Mouse (Mus musculus): ENCODE data around the gene Bicc1. TPM values are rescaled to one million over a fixed set of nuclear protein-coding genes. Genes with fewer than 3 reads are reported as not detected.

Bicc1 gene
- polyA plus RNA-seq, 1 experiment from 2014 or later = 40.7 TPM

DNA sequence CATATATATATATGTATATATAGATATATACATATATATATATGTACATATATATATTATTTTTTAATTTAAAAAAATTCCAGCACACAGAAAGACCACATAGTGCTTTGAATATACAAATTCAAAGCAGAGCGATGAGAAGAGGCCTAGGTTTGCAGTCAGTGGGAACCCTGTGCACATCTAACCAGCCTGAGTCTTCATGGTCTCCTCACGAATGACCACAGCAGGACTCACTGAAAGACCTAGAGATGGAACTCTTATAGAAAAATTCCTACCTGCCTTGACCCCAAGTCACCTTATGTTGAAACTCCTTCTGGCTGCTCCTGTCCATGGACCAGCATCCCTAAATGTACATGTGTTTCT lies 165.4 kb downstream of the Bicc1 start:
- ATAC-seq (ENCODE audit: low FRiP score, low TSS enrichment) = no peak
- Histone ChIP-seq H3K36me3 (ENCODE audit: control insufficient read depth, insufficient read depth, low read length) (no peaks in the 10 kb centered on the region), H3K9ac (ENCODE audit: low read depth, low read length) (no peak overlapping the region), H3K27me3 (ENCODE audit: control insufficient read depth, insufficient read depth, low read length) (no peaks in the 10 kb centered on the region), H3K9me3 (ENCODE audit: control insufficient read depth, low read length) (no peaks in the 10 kb centered on the region), H3K4me1 (ENCODE audit: control insufficient read depth, insufficient read depth, low read length) (no peaks in the 10 kb centered on the region), H3K4me3 (ENCODE audit: low read length) (no peak overlapping the region), H3K27ac (ENCODE audit: low read depth, low read length) (no peak overlapping the region), H3K4me2 (replicated peaks; ENCODE audit: low read depth, low read length) (no peak overlapping the region)
- 92% methylated on average over 2 of the region's 2 CpGs for WGBS

DNA sequence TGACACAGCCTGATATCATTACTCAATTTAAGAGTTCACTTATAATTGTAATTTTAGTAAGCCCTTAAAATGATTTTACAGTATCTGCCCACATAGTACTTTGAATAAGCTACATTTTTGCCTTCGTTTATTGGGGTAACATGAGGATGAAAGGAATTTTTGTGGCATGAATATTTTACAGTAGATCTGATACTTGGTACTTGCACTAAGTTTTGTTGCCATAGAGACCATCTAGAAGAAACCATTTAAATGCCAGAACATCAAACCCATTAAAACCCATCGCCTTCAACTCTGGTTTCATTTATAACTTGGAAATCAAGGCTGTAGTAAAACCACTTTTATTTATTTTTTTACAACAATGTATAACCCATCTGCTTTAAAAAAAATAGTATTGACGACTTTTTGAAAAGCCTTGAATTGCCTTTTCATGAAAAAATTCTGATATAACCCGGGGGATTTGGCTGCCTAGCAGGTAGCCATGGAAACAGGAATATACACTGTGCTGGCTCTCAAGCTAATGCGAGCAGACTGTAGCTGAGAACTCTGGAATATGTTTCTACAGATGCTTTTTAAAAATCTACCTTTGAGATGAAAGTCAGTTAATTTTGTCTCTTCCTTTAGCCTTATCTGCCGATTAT lies 165.9 kb downstream of the Bicc1 start:
- 86% methylated on average over 6 of the region's 6 CpGs for WGBS
- Histone ChIP-seq H3K36me3 (ENCODE audit: control insufficient read depth, insufficient read depth, low read length) (no peaks in the 10 kb centered on the region), H3K9me3 (ENCODE audit: control insufficient read depth, low read length) (no peaks in the 10 kb centered on the region), H3K4me3 (ENCODE audit: low read length) (no peak overlapping the region), H3K4me2 (replicated peaks; ENCODE audit: low read depth, low read length) (no peak overlapping the region), H3K27ac (ENCODE audit: low read depth, low read length) (no peak overlapping the region), H3K4me1 (ENCODE audit: control insufficient read depth, insufficient read depth, low read length) (no peaks in the 10 kb centered on the region), H3K9ac (ENCODE audit: low read depth, low read length) (no peak overlapping the region), H3K27me3 (ENCODE audit: control insufficient read depth, insufficient read depth, low read length) (no peaks in the 10 kb centered on the region)
- ATAC-seq (ENCODE audit: low FRiP score, low TSS enrichment) = no peak

DNA sequence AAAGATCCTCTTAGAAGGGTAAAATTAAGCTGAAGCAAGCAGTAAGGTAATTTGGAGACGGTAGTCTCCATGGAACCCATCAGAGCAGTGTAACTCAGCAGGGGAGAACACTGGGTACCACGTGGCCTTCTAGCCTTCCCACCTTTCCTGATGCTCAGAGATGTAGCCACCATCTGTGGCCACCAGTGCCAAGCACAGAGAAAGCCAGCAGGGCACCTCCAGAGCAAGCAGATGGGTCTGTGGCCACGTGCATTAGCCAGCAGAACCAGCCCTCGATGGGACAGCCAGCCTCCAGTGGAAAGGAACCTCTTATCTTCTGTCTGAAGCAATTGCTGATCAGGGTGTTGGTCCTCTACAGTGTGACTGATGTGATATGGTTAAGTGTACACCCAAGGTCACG lies 172.1 kb downstream of the Bicc1 start:
- Histone ChIP-seq H3K4me1 (ENCODE audit: control insufficient read depth, insufficient read depth, low read length) (no peaks in the 10 kb centered on the region), H3K4me3 (ENCODE audit: low read length) (no peak overlapping the region), H3K36me3 (ENCODE audit: control insufficient read depth, insufficient read depth, low read length) (no peaks in the 10 kb centered on the region), H3K9me3 (ENCODE audit: control insufficient read depth, low read length) (no peaks in the 10 kb centered on the region), H3K4me2 (replicated peaks; ENCODE audit: low read depth, low read length) (no peak overlapping the region), H3K27ac (ENCODE audit: low read depth, low read length) (no peak overlapping the region), H3K27me3 (ENCODE audit: control insufficient read depth, insufficient read depth, low read length) (no peaks in the 10 kb centered on the region), H3K9ac (ENCODE audit: low read depth, low read length) (no peak overlapping the region)
- WGBS = 81% methylated on average over 5 of the region's 5 CpGs
- ATAC-seq (ENCODE audit: low FRiP score, low TSS enrichment) = no peak

DNA sequence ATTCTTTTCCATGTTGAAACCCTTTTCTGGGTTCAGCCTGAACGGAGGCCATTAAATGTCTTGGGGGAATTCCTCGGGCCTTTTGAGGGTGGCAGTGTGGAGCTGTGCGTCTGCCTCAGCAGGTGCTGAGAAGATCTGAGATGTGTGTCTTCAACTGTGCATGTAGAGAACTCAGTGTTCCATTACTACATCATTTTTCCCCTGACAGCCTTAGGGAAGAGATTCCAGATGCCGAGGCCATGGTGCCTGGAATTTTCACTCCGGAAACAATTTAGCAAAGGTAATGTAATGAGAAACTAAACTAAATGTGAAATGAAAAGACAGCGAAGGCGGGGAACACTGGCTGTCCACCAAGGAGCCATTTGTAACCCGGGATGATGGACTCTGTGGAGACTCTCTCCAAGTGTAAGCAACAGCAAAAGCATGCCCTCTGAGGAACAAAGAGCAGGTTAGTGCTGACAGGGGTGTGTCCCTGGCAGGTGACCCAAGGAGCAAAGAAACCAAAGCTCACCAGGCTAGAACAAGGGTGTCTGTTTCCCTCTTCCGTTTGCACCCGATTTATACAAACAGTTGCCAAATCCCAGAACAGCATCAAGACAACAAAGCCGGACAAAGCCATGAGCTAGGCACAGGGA lies 176.3 kb downstream of the Bicc1 start:
- no peaks in the 10 kb centered on the region for H3K27me3 ChIP-seq (ENCODE audit: control insufficient read depth, insufficient read depth, low read length)
- H3K9ac ChIP-seq (ENCODE audit: low read depth, low read length) = no peak overlapping the region
- no peak overlapping the region for H3K27ac ChIP-seq (ENCODE audit: low read depth, low read length)
- no peaks in the 10 kb centered on the region for H3K36me3 ChIP-seq (ENCODE audit: control insufficient read depth, insufficient read depth, low read length)
- 76% methylated on average over 11 of the region's 11 CpGs for WGBS
- no peak overlapping the region for H3K4me3 ChIP-seq (ENCODE audit: low read length)
- 0 out of 2 replicates have a peak, but pooled peaks cover under 1% of the 10 kb centered on the region for H3K4me1 ChIP-seq (ENCODE audit: control insufficient read depth, insufficient read depth, low read length)
- ATAC-seq (ENCODE audit: low FRiP score, low TSS enrichment) = no peak
- H3K9me3 ChIP-seq (ENCODE audit: control insufficient read depth, low read length) = no peaks in the 10 kb centered on the region
- no peak overlapping the region for H3K4me2 ChIP-seq (replicated peaks; ENCODE audit: low read depth, low read length)

DNA sequence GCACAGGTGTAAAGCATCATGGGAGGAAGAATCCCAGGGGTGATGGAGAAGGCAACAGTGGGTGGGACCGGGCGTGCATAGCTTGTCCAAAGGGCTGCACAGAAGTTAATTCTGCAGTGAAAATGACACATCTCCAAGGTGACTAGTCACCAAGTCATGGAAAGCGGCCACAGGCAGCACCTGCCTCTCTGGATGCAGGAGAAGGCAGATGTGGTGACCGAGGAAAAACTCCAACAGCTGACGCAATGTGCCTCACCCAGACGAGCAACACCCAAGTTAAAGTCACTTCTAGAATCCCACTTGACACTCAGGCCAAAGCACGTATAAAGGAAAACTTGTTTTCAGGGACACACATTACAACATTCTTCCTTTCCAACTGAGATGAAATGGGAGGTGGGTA lies 177.3 kb downstream of the Bicc1 start:
- no peak for ATAC-seq (ENCODE audit: low FRiP score, low TSS enrichment)
- H3K36me3 ChIP-seq (ENCODE audit: control insufficient read depth, insufficient read depth, low read length) = no peaks in the 10 kb centered on the region
- no peak overlapping the region for H3K4me2 ChIP-seq (replicated peaks; ENCODE audit: low read depth, low read length)
- WGBS = 93% methylated on average over 7 of the region's 7 CpGs
- no peak overlapping the region for H3K9ac ChIP-seq (ENCODE audit: low read depth, low read length)
- 0 out of 2 replicates have a peak, but pooled peaks cover 10% of the 10 kb centered on the region for H3K4me1 ChIP-seq (ENCODE audit: control insufficient read depth, insufficient read depth, low read length)
- no peak overlapping the region for H3K27ac ChIP-seq (ENCODE audit: low read depth, low read length)
- H3K27me3 ChIP-seq (ENCODE audit: control insufficient read depth, insufficient read depth, low read length) = no peaks in the 10 kb centered on the region
- H3K4me3 ChIP-seq (ENCODE audit: low read length) = no peak overlapping the region
- no peaks in the 10 kb centered on the region for H3K9me3 ChIP-seq (ENCODE audit: control insufficient read depth, low read length)

DNA sequence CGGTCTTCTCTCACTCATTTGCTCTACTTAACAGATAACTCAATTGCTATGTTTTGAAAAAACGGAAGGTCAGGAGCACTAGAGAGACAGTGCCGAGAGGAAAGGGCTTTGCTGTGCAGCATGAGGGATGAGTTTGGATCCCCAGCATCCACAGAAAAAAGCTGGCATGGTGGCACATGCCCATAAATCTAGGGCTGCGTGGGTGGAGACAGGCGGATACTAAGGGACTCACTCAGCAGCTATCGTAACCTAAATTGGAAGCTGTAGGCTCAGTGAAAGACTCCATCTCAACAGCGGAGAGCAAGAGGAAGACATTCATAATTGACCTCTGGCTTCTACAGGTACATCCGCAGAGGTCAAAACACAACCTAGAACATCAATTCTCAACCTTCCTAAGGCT lies 179.8 kb downstream of the Bicc1 start:
- WGBS = 90% methylated on average over 8 of the region's 8 CpGs
- no peak for ATAC-seq (ENCODE audit: low FRiP score, low TSS enrichment)

DNA sequence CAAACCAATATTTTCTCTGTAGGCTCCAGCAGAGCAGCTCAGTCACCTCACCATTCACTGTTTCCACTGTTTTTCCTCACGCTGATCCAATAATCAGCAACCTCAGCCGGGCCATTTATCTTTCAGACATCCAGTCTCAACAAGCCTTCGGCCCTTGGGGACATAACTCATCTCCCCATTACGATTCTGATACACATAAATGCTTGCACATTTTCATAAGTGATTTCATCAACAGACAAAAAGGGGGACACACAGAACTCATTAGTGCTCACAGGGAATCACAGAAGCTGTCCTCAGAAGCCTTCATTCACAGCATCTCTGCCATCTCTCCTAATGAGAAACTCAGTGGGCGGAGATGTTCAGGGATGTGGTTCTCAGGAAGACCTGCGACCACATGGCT lies 182.4 kb downstream of the Bicc1 start:
- Histone ChIP-seq H3K4me2 (replicated peaks; ENCODE audit: low read depth, low read length) (no peak overlapping the region), H3K27me3 (ENCODE audit: control insufficient read depth, insufficient read depth, low read length) (no peaks in the 10 kb centered on the region), H3K27ac (ENCODE audit: low read depth, low read length) (no peak overlapping the region), H3K36me3 (ENCODE audit: control insufficient read depth, insufficient read depth, low read length) (no peaks in the 10 kb centered on the region), H3K9me3 (ENCODE audit: control insufficient read depth, low read length) (no peaks in the 10 kb centered on the region), H3K4me3 (ENCODE audit: low read length) (no peak overlapping the region), H3K4me1 (ENCODE audit: control insufficient read depth, insufficient read depth, low read length) (0 out of 2 replicates have a peak, but pooled peaks cover 15% of the 10 kb centered on the region), H3K9ac (ENCODE audit: low read depth, low read length) (no peak overlapping the region)
- no peak for ATAC-seq (ENCODE audit: low FRiP score, low TSS enrichment)
- 41% methylated on average over 6 of the region's 6 CpGs for WGBS

More for the DNA sequence above, 179.8 kb downstream of the Bicc1 start:
- Histone ChIP-seq H3K4me2 (replicated peaks; ENCODE audit: low read depth, low read length) (no peak overlapping the region), H3K36me3 (ENCODE audit: control insufficient read depth, insufficient read depth, low read length) (no peaks in the 10 kb centered on the region), H3K27me3 (ENCODE audit: control insufficient read depth, insufficient read depth, low read length) (no peaks in the 10 kb centered on the region), H3K4me3 (ENCODE audit: low read length) (no peak overlapping the region), H3K27ac (ENCODE audit: low read depth, low read length) (no peak overlapping the region), H3K4me1 (ENCODE audit: control insufficient read depth, insufficient read depth, low read length) (0 out of 2 replicates have a peak, but pooled peaks cover 15% of the 10 kb centered on the region), H3K9me3 (ENCODE audit: control insufficient read depth, low read length) (no peaks in the 10 kb centered on the region), H3K9ac (ENCODE audit: low read depth, low read length) (no peak overlapping the region)

DNA sequence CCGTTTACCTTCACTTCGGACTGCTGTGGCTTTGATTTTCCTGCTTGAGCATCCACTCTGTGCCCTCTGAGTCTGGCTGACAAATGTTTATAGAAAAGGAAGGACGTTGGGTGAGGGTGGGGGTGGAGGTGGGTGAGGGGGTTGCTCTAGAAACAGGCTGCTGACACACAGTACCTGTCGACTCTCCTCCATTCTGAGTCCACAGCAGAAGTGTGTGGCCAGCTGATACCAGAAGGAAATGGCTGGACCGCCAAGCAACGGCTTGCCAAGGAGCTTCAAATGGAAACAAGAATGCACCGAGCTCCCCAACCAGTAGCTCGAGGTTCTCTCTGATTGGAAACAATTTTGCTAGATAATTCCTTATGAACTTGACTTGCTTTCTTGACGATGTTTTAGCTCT lies 182.9 kb downstream of the Bicc1 start:
- no peaks in the 10 kb centered on the region for H3K9me3 ChIP-seq (ENCODE audit: control insufficient read depth, low read length)
- ATAC-seq (ENCODE audit: low FRiP score, low TSS enrichment) = no peak
- H3K4me3 ChIP-seq (ENCODE audit: low read length) = no peak overlapping the region
- H3K4me2 ChIP-seq (replicated peaks; ENCODE audit: low read depth, low read length) = no peak overlapping the region
- WGBS = 51% methylated on average over 9 of the region's 9 CpGs
- no peaks in the 10 kb centered on the region for H3K36me3 ChIP-seq (ENCODE audit: control insufficient read depth, insufficient read depth, low read length)
- H3K27ac ChIP-seq (ENCODE audit: low read depth, low read length) = no peak overlapping the region
- no peaks in the 10 kb centered on the region for H3K27me3 ChIP-seq (ENCODE audit: control insufficient read depth, insufficient read depth, low read length)
- 0 out of 2 replicates have a peak, but pooled peaks cover 15% of the 10 kb centered on the region for H3K4me1 ChIP-seq (ENCODE audit: control insufficient read depth, insufficient read depth, low read length)
- no peak overlapping the region for H3K9ac ChIP-seq (ENCODE audit: low read depth, low read length)

DNA sequence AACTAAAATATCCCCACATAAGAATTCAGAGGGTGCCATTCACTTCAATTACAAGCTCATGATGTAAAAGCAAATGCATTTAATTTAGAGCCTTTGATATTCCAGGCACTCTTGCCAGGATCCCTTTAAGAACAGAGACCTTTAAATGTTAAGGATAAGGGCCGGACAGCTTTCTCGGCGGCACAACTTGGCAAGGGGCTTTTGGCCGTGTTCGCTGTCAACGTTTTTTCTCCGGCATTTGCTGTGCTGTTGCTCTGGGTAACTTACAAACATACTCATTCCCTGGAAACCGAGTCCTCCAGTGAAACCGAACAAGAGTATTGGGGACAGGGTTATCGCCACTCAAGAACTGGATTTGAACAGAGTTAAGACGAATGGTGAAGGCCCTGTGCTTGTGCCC lies 188.3 kb downstream of the Bicc1 start:
- no peaks in the 10 kb centered on the region for H3K27me3 ChIP-seq (ENCODE audit: control insufficient read depth, insufficient read depth, low read length)
- WGBS = 92% methylated on average over 11 of the region's 11 CpGs
- ATAC-seq (ENCODE audit: low FRiP score, low TSS enrichment) = no peak

More for the DNA sequence above, 188.3 kb downstream of the Bicc1 start:
- H3K9me3 ChIP-seq (ENCODE audit: control insufficient read depth, low read length) = no peaks in the 10 kb centered on the region
- H3K27ac ChIP-seq (ENCODE audit: low read depth, low read length) = no peak overlapping the region
- H3K4me3 ChIP-seq (ENCODE audit: low read length) = no peak overlapping the region
- 0 out of 2 replicates have a peak, but pooled peaks cover 15% of the 10 kb centered on the region for H3K4me1 ChIP-seq (ENCODE audit: control insufficient read depth, insufficient read depth, low read length)
- no peak overlapping the region for H3K4me2 ChIP-seq (replicated peaks; ENCODE audit: low read depth, low read length)
- no peaks in the 10 kb centered on the region for H3K36me3 ChIP-seq (ENCODE audit: control insufficient read depth, insufficient read depth, low read length)
- no peak overlapping the region for H3K9ac ChIP-seq (ENCODE audit: low read depth, low read length)

Data from kidney, embryonic 14.5 days (tissue).